Mouse (Mus musculus): Measurements from ENCODE around the gene Lmo2. TPM values are rescaled to one million over a fixed set of nuclear protein-coding genes. Genes with fewer than 3 reads are reported as not detected.

The Lmo2 gene
- polyA plus RNA-seq, 1 experiment from 2014 or later: 10.6 TPM

DNA sequence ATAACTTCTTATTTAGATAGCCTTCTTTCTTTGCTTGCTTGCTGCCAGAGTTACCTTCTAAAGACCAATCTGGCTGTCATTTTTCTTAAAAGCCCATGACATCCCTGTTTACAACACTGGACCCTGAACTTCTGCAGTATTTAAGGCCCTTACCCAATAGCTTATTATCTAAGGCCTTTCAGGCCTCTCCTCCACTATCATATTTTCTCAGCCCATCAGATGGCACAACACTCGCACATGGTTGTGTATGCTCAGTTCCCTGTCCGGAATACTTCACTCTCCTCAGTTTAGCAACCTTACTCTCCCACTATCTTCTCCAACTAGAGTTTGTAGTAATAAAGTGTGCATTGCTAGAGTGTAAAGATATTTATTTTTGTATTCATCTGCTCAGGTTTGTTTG lies 71.3 kb downstream of the Lmo2 start:
- TF ChIP-seq EP300 (optimal IDR thresholded peaks at IDR 0.05) (no peak), CTCF (IDR thresholded peaks at IDR 0.05; ENCODE audit: low read depth) (no peak)
- Histone ChIP-seq H3K9me3 (ENCODE audit: control insufficient read depth, low read length) (no peaks in the 10 kb centered on the region), H3K4me1 (replicated peaks; ENCODE audit: control insufficient read depth, insufficient read depth) (no peaks in the 10 kb centered on the region), H3K4me2 (replicated peaks; ENCODE audit: low read depth) (peak overlapping the region; percentile 87), H3K27me3 (ENCODE audit: control insufficient read depth, insufficient read depth, low read length) (no peaks in the 10 kb centered on the region), H3K9ac (ENCODE audit: low read length) (no peak overlapping the region), H3K4me3 (ENCODE audit: low read depth, low read length) (peak overlapping the region; percentile 97), H3K27ac (replicated peaks) (no peak overlapping the region), H3K36me3 (ENCODE audit: control insufficient read depth, insufficient read depth, low read length) (no peaks in the 10 kb centered on the region; the same call in 1 of the 2 replicates)
- ATAC-seq (ENCODE audit: low FRiP score, low TSS enrichment): no peak
- WGBS: 40% methylated on average over 2 of the region's 2 CpGs
- no peak for DNase-seq (ENCODE audit: low spot score)

- no peak overlapping the region for H3K4me3 ChIP-seq (ENCODE audit: low read depth, low read length)
Measured at GRCm38 (mm10) chr2:104030381-104030780, 72.6 kb downstream of the Lmo2 start.

More at GRCm38 (mm10) chr2:104030381-104030780, 72.6 kb downstream of the Lmo2 start:
- no peak overlapping the region for H3K4me2 ChIP-seq (replicated peaks; ENCODE audit: low read depth)
- 76% methylated on average over 3 of the region's 3 CpGs for WGBS
- no peak for ATAC-seq (ENCODE audit: low FRiP score, low TSS enrichment)
- no peak for TF ChIP-seq CTCF (IDR thresholded peaks at IDR 0.05; ENCODE audit: low read depth)
- no peak for TF ChIP-seq EP300 (optimal IDR thresholded peaks at IDR 0.05)
- no peaks in the 10 kb centered on the region for H3K27me3 ChIP-seq (ENCODE audit: control insufficient read depth, insufficient read depth, low read length)
- no peak overlapping the region for H3K9ac ChIP-seq (ENCODE audit: low read length)
- DNase-seq (ENCODE audit: low spot score): no peak
- no peak overlapping the region for H3K27ac ChIP-seq (replicated peaks)
- H3K36me3 ChIP-seq (ENCODE audit: control insufficient read depth, insufficient read depth, low read length): no peaks in the 10 kb centered on the region; the same call in 1 of the 2 replicates
- H3K9me3 ChIP-seq (ENCODE audit: control insufficient read depth, low read length): no peaks in the 10 kb centered on the region
- H3K4me1 ChIP-seq (replicated peaks; ENCODE audit: control insufficient read depth, insufficient read depth): no peaks in the 10 kb centered on the region

Other genes with a start within 250 kb of the Lmo2 start
- gene Nat10, start 196.7 kb upstream of the Lmo2 start, polyA plus RNA-seq (2015; fragmentation: Nextera tagmentation; extraction: Ambion mirVana): 8.8 and 8.9 TPM in 2 replicates
- gene Caprin1, start 160.3 kb upstream of the Lmo2 start, polyA plus RNA-seq (2015; fragmentation: Nextera tagmentation; extraction: Ambion mirVana): 80.7 and 87.0 TPM in 2 replicates
- 38.4 and 39.4 TPM in 2 replicates for gene Fbxo3, start 69.7 kb downstream of the Lmo2 start, polyA plus RNA-seq (2015; fragmentation: Nextera tagmentation; extraction: Ambion mirVana)
- 0.80 and 1.0 TPM in 2 replicates for gene 4931422A03Rik, start 70.4 kb downstream of the Lmo2 start, polyA plus RNA-seq (2015; fragmentation: Nextera tagmentation; extraction: Ambion mirVana)
- not detected in 2 replicates for gene Gm10912, start 107.8 kb downstream of the Lmo2 start, polyA plus RNA-seq (2015; fragmentation: Nextera tagmentation; extraction: Ambion mirVana)
- gene Gm10799, start 110.6 kb downstream of the Lmo2 start, polyA plus RNA-seq (2015; fragmentation: Nextera tagmentation; extraction: Ambion mirVana): not detected in 2 replicates
- 5.5 and 6.4 TPM in 2 replicates for gene Cd59b, start 111.9 kb downstream of the Lmo2 start, polyA plus RNA-seq (2015; fragmentation: Nextera tagmentation; extraction: Ambion mirVana)
- 58.4 and 59.6 TPM in 2 replicates for gene Cd59a, start 137.8 kb downstream of the Lmo2 start, polyA plus RNA-seq (2015; fragmentation: Nextera tagmentation; extraction: Ambion mirVana)
- gene A930018P22Rik, start 164.8 kb downstream of the Lmo2 start, polyA plus RNA-seq (2015; fragmentation: Nextera tagmentation; extraction: Ambion mirVana): 0.47 and 0.53 TPM in 2 replicates